Mouse (Mus musculus) midbrain, embryonic 13.5 days (tissue): Measurements from ENCODE around the gene Fam72a. TPM values are rescaled to one million over a fixed set of nuclear protein-coding genes. Genes with fewer than 3 reads are reported as not detected.
"Not testable (repeated sequence)": the region's sequence is repeated elsewhere in the genome, so short reads cannot be mapped to it uniquely, and the experiment has no call there.

Experiments used
- ATAC-seq: fragments of 200-750 bp; cut with Nextera tagmentation; 2 replicates; pipeline ENCODE4 v1.8.0; 2017; ENCODE audit warnings: mild to moderate bottlenecking, moderate TSS enrichment, moderate library complexity
- H3K27ac ChIP-seq: fragments of 300-500 bp; sonication (generic); 2 replicates; pipeline ENCODE4 v1.5.1; 2015; ENCODE audit warnings: inconsistent platforms, mild to moderate bottlenecking, moderate library complexity
- H3K27me3 ChIP-seq: fragments of 300-500 bp; sonication (generic); 2 replicates; pipeline ENCODE4 v1.6.1; 2015; ENCODE audit warnings: mild to moderate bottlenecking, inconsistent platforms
- H3K36me3 ChIP-seq: fragments of 300-500 bp; sonication (generic); 2 replicates; pipeline ENCODE4 v1.6.1; 2015; ENCODE audit warnings: mild to moderate bottlenecking, inconsistent platforms
- H3K4me1 ChIP-seq: fragments of 300-500 bp; sonication (generic); replicated peaks from 2 replicates; pipeline ENCODE4 v1.6.1; 2015; ENCODE audit warnings: inconsistent platforms
- H3K4me2 ChIP-seq: fragments of 300-500 bp; sonication (generic); replicated peaks from 2 replicates; pipeline ENCODE4 v1.6.1; 2015; ENCODE audit warnings: moderate library complexity, mild to moderate bottlenecking, inconsistent platforms
- H3K4me3 ChIP-seq: fragments of 300-500 bp; sonication (generic); replicated peaks from 2 replicates; pipeline ENCODE4 v1.5.1; 2015; ENCODE audit warnings: mild to moderate bottlenecking, inconsistent platforms
- H3K9ac ChIP-seq: fragments of 300-500 bp; sonication (generic); replicated peaks from 2 replicates; pipeline ENCODE4 v1.6.1; 2015; ENCODE audit warnings: mild to moderate bottlenecking, inconsistent platforms
- H3K9me3 ChIP-seq: fragments of 300-500 bp; sonication (generic); 2 replicates; pipeline ENCODE4 v1.6.1; 2016; ENCODE audit warnings: mild to moderate bottlenecking, inconsistent platforms
- WGBS: fragments of 180-500 bp; shearing (Covaris S2); methylation state at CpG from one replicate; pipeline ENCODE4 v1.1.7; 2015; 5-methylcytosine and 5-hydroxymethylcytosine counted together
- microRNA-seq: library from miRNA; unstranded; fragments of <30 nt; microRNA quantifications from one replicate; pipeline ENCODE4, GENCODE M21; 2016
- polyA plus RNA-seq: library from polyadenylated mRNA; unstranded; fragments of >200 nt; fragmentation: Nextera tagmentation; extraction: Ambion mirVana; gene quantifications from 2 replicates; pipeline ENCODE4 v1.2.1, GENCODE M21; 2015

The Fam72a gene
- polyA plus RNA-seq, 1 experiment from 2014 or later: 2.1 TPM

- ATAC-seq: no peak
Measured at GRCm38 (mm10) chr1:131562081-131562480, 34.4 kb downstream of the Fam72a start.

GRCm38 (mm10) chr1:131566056-131566455, 38.4 kb downstream of the Fam72a start:
- not testable (repeated sequence) for H3K9me3 ChIP-seq, H3K4me1 ChIP-seq, H3K9ac ChIP-seq, H3K36me3 ChIP-seq, H3K27me3 ChIP-seq, H3K4me2 ChIP-seq, H3K4me3 ChIP-seq, H3K27ac ChIP-seq
- ATAC-seq: peak; percentile 63; the same call in 1 of the 2 replicates
- 28% methylated on average over 11 of the region's 11 CpGs for WGBS

More at GRCm38 (mm10) chr1:131562081-131562480, 34.4 kb downstream of the Fam72a start:
- no peak overlapping the region for H3K4me2 ChIP-seq
- 89% methylated on average over 2 of the region's 2 CpGs for WGBS
- H3K9me3 ChIP-seq: no peaks in the 10 kb centered on the region
- no peak overlapping the region for H3K4me3 ChIP-seq
- H3K9ac ChIP-seq: no peak overlapping the region
- H3K27ac ChIP-seq: no peak overlapping the region
- no peaks in the 10 kb centered on the region for H3K4me1 ChIP-seq
- no peaks in the 10 kb centered on the region for H3K36me3 ChIP-seq
- H3K27me3 ChIP-seq: no peaks in the 10 kb centered on the region

- 86% methylated on average over 6 of the region's 6 CpGs for WGBS
- ATAC-seq: no peak
- Histone ChIP-seq H3K4me2 (no peak overlapping the region), H3K36me3 (no peaks in the 10 kb centered on the region), H3K27me3 (no peaks in the 10 kb centered on the region), H3K4me1 (no peaks in the 10 kb centered on the region), H3K27ac (no peak overlapping the region), H3K4me3 (no peak overlapping the region), H3K9ac (no peak overlapping the region), H3K9me3 (no peaks in the 10 kb centered on the region)
Measured at GRCm38 (mm10) chr1:131569721-131570120, 42.0 kb downstream of the Fam72a start.

GRCm38 (mm10) chr1:131570391-131570790, 42.7 kb downstream of the Fam72a start:
- no peaks in the 10 kb centered on the region for H3K9me3 ChIP-seq
- no peak overlapping the region for H3K4me3 ChIP-seq
- no peak for ATAC-seq
- WGBS: 94% methylated on average over 4 of the region's 4 CpGs
- H3K27ac ChIP-seq: no peak overlapping the region
- H3K27me3 ChIP-seq: no peaks in the 10 kb centered on the region
- no peak overlapping the region for H3K4me2 ChIP-seq
- no peaks in the 10 kb centered on the region for H3K36me3 ChIP-seq
- no peaks in the 10 kb centered on the region for H3K4me1 ChIP-seq
- H3K9ac ChIP-seq: no peak overlapping the region

GRCm38 (mm10) chr1:131573721-131574120, 46.0 kb downstream of the Fam72a start:
- H3K4me1 ChIP-seq: no peaks in the 10 kb centered on the region
- WGBS: 92% methylated on average over 14 of the region's 14 CpGs
- no peak overlapping the region for H3K9ac ChIP-seq
- H3K27ac ChIP-seq: no peak overlapping the region
- 0 out of 2 replicates have a peak, but pooled peaks have one; percentile 60 for ATAC-seq
- H3K4me3 ChIP-seq: no peak overlapping the region
- H3K4me2 ChIP-seq: no peak overlapping the region
- no peaks in the 10 kb centered on the region for H3K36me3 ChIP-seq
- H3K27me3 ChIP-seq: no peaks in the 10 kb centered on the region
- H3K9me3 ChIP-seq: no peaks in the 10 kb centered on the region

- ATAC-seq: no peak
- no peak overlapping the region for H3K4me2 ChIP-seq
Measured at GRCm38 (mm10) chr1:131578943-131579680, 51.4 kb downstream of the Fam72a start.

GRCm38 (mm10) chr1:131580389-131580788, 52.7 kb downstream of the Fam72a start:
- Histone ChIP-seq H3K9ac (0 out of 2 replicates have a peak overlapping the region, but pooled peaks have one; percentile 2), H3K4me3 (no peak overlapping the region), H3K36me3 (no peaks in the 10 kb centered on the region), H3K4me1 (peaks cover 4% of the 10 kb centered on the region; the same call in 1 of the 2 replicates), H3K9me3 (no peaks in the 10 kb centered on the region), H3K27me3 (no peaks in the 10 kb centered on the region), H3K27ac (no peak overlapping the region), H3K4me2 (no peak overlapping the region)
- no peak for ATAC-seq
- 62% methylated on average over 4 of the region's 4 CpGs for WGBS

More at GRCm38 (mm10) chr1:131578943-131579680, 51.4 kb downstream of the Fam72a start:
- H3K36me3 ChIP-seq: no peaks in the 10 kb centered on the region
- H3K9me3 ChIP-seq: no peaks in the 10 kb centered on the region
- peaks cover 4% of the 10 kb centered on the region; the same call in 1 of the 2 replicates for H3K4me1 ChIP-seq
- H3K4me3 ChIP-seq: no peak overlapping the region
- H3K9ac ChIP-seq: no peak overlapping the region
- H3K27me3 ChIP-seq: no peaks in the 10 kb centered on the region
- WGBS: 86% methylated on average over 17 of the region's 17 CpGs
- H3K27ac ChIP-seq: no peak overlapping the region

GRCm38 (mm10) chr1:131583598-131583997, 55.9 kb downstream of the Fam72a start:
- Histone ChIP-seq H3K4me1 (peaks cover 4% of the 10 kb centered on the region; the same call in 1 of the 2 replicates), H3K36me3 (no peaks in the 10 kb centered on the region)
- WGBS: 89% methylated on average over 3 of the region's 3 CpGs

GRCm38 (mm10) chr1:131586836-131587235, 59.1 kb downstream of the Fam72a start:
- Histone ChIP-seq H3K27me3 (no peaks in the 10 kb centered on the region), H3K4me1 (no peaks in the 10 kb centered on the region), H3K4me3 (no peak overlapping the region), H3K27ac (no peak overlapping the region), H3K9ac (no peak overlapping the region), H3K4me2 (no peak overlapping the region), H3K9me3 (0 out of 2 replicates have a peak, but pooled peaks cover 5% of the 10 kb centered on the region), H3K36me3 (no peaks in the 10 kb centered on the region)
- ATAC-seq: no peak
- 91% methylated on average over 8 of the region's 8 CpGs for WGBS

More at GRCm38 (mm10) chr1:131583598-131583997, 55.9 kb downstream of the Fam72a start:
- Histone ChIP-seq H3K4me3 (no peak overlapping the region), H3K4me2 (no peak overlapping the region), H3K9ac (no peak overlapping the region), H3K27me3 (no peaks in the 10 kb centered on the region), H3K27ac (no peak overlapping the region), H3K9me3 (no peaks in the 10 kb centered on the region)
- ATAC-seq: no peak

Small RNAs within 50 kb of the gene (microRNA-seq; reads per million reads assigned to microRNA genes)
- not detected for gene Gm24273

Other genes with a start within 250 kb of the Fam72a start
- 0.72 and 0.73 TPM in 2 replicates for gene Ikbke, start 248.3 kb upstream of the Fam72a start, polyA plus RNA-seq
- 16.6 and 18.8 TPM in 2 replicates for gene Srgap2, start 551 bp upstream of the Fam72a start, polyA plus RNA-seq
- gene Avpr1b, start 71.3 kb downstream of the Fam72a start, polyA plus RNA-seq: not detected in 2 replicates
- not detected in 2 replicates for gene Ctse, start 110.4 kb downstream of the Fam72a start, polyA plus RNA-seq
- 0.63 and 1.1 TPM in 2 replicates for gene Rab7b, start 160.8 kb downstream of the Fam72a start, polyA plus RNA-seq
- 0.03 TPM in 1 of 2 replicates, not detected in the other for gene Slc26a9, start 216.1 kb downstream of the Fam72a start, polyA plus RNA-seq